Mouse (Mus musculus) hematopoietic stem cell, adult 5-6 weeks (primary cell): ENCODE data around the gene Trim21. TPM values are rescaled to one million over a fixed set of nuclear protein-coding genes. Genes with fewer than 3 reads are reported as not detected.

Source experiments
- ATAC-seq, 2 experiments: fragments of 125-278 bp in 1 of 2; replicated peaks in 1 of 2; 2 replicates each; pipeline ENCODE4 v1.8.0; 2016 to 2017; ENCODE audit warnings: inconsistent platforms in 2 of 2, mild to moderate bottlenecking in 2 of 2, moderate number of reproducible peaks in 2 of 2, low read depth in 1 of 2, moderate TSS enrichment in 1 of 2; ENCODE audit not compliant: low FRiP score in 2 of 2, poor library complexity in 2 of 2, severe bottlenecking in 2 of 2, insufficient read depth in 1 of 2, low TSS enrichment in 1 of 2
- total RNA-seq: library from RNA; stranded (forward); fragments of 172-1452, 232-1000 nt; gene quantifications from 2 replicates; pipeline ENCODE4 v1.2.3, GENCODE M21; 2017

Gene Trim21
- 52.4 and 59.0 TPM in 2 replicates for total RNA-seq

GRCm38 (mm10) chr7:102564999-102565997 lies at the start of gene Trim21:
TSS of gene Trim21 (minus strand) at chr7:102565486.
- ATAC-seq: peak; percentile 100

- ATAC-seq: peak; percentile 95 to 96
These were observed 32.2 kb upstream of the Trim21 start, which contains the start of gene Olfr552 for GRCm38 (mm10) chr7:102597378-102598031. TSS of gene Olfr552 (plus strand) at chr7:102597770.

GRCm38 (mm10) chr7:102591786-102592185 lies 26.5 kb upstream of the Trim21 start, which contains the start of gene Olfr551:
TSS of gene Olfr551 (minus strand) at chr7:102591886.
- ATAC-seq: no peak

- peak; percentile 49 to 69 for ATAC-seq
These were observed 10.7 kb upstream of the Trim21 start for GRCm38 (mm10) chr7:102575998-102576397.

- no peak for ATAC-seq
These were observed 8.0 kb upstream of the Trim21 start for GRCm38 (mm10) chr7:102573174-102573830.

- no peak for ATAC-seq
These were observed 5.9 kb upstream of the Trim21 start, which contains the start of gene Olfr550 for GRCm38 (mm10) chr7:102571142-102571541. TSS of gene Olfr550 (plus strand) at chr7:102571442.

- no peak for ATAC-seq
These were observed 933 bp upstream of the Trim21 start for GRCm38 (mm10) chr7:102566219-102566618.

- peak in 1 of 2 experiments; percentile 27; a peak in 2 of 4 replicates for ATAC-seq
These were observed 12.0 kb downstream of the Trim21 start for GRCm38 (mm10) chr7:102553279-102553678.

GRCm38 (mm10) chr7:102549570-102549969 lies 15.7 kb downstream of the Trim21 start, which contains the start of gene Olfr549:
TSS of gene Olfr549 (plus strand) at chr7:102549870.
- no peak for ATAC-seq

- no peak for ATAC-seq
These were observed 24.0 kb downstream of the Trim21 start for GRCm38 (mm10) chr7:102541251-102541650.

- no peak for ATAC-seq
These were observed 24.7 kb downstream of the Trim21 start, which contains the start of gene Olfr548-ps1 for GRCm38 (mm10) chr7:102540596-102540995. TSS of gene Olfr548-ps1 (plus strand) at chr7:102540896.

- no peak for ATAC-seq
These were observed 30.8 kb downstream of the Trim21 start, which contains the start of gene Olfr547 for GRCm38 (mm10) chr7:102534449-102534848. TSS of gene Olfr547 (plus strand) at chr7:102534749.

- no peak for ATAC-seq
These were observed 36.2 kb downstream of the Trim21 start for GRCm38 (mm10) chr7:102529052-102529451.

GRCm38 (mm10) chr7:102517051-102517335 lies 48.3 kb downstream of the Trim21 start:
- ATAC-seq: no peak

- ATAC-seq: peak; percentile 35 to 48
These were observed 48.8 kb downstream of the Trim21 start for GRCm38 (mm10) chr7:102516261-102517050.

- peak; percentile 57 to 59; a peak in 3 of 4 replicates for ATAC-seq
These were observed 51.1 kb downstream of the Trim21 start for GRCm38 (mm10) chr7:102514144-102514543.
